Mouse (Mus musculus) cerebral cortex, adult 2 months (tissue): Measurements from ENCODE around the gene Dusp16.

ENCODE experiments used
- WGBS: fragments of 180-500 bp; shearing (Covaris S2); methylation state at CpG from one replicate; pipeline ENCODE4 v1.1.7; 2018; 5-methylcytosine and 5-hydroxymethylcytosine counted together

Dusp16 gene

GRCm38 (mm10) chr6:134696146-134696545, 96.3 kb downstream of the Dusp16 start:
- WGBS: 56% methylated on average over 4 of the region's 4 CpGs

GRCm38 (mm10) chr6:134695625-134696024, 96.8 kb downstream of the Dusp16 start:
- 85% methylated on average over 3 of the region's 3 CpGs for WGBS

- WGBS: 98% methylated on average over 3 of the region's 3 CpGs
Observed at GRCm38 (mm10) chr6:134694988-134695387, 97.4 kb downstream of the Dusp16 start.

- 84% methylated on average over 6 of the region's 6 CpGs for WGBS
Observed at GRCm38 (mm10) chr6:134694498-134694897, 97.9 kb downstream of the Dusp16 start.

- WGBS: 93% methylated on average over 6 of the region's 6 CpGs
Observed at GRCm38 (mm10) chr6:134685515-134685914, 106.9 kb downstream of the Dusp16 start.

- 71% methylated on average over 2 of the region's 2 CpGs for WGBS
Observed at GRCm38 (mm10) chr6:134685040-134685439, 107.4 kb downstream of the Dusp16 start.

- 66% methylated on average over 6 of the region's 6 CpGs for WGBS
Observed at GRCm38 (mm10) chr6:134684354-134684915, 108.0 kb downstream of the Dusp16 start.

- 96% methylated on average over 4 of the region's 4 CpGs for WGBS
Observed at GRCm38 (mm10) chr6:134679330-134679729, 113.1 kb downstream of the Dusp16 start.

- 92% methylated on average over 3 of the region's 3 CpGs for WGBS
Observed at GRCm38 (mm10) chr6:134678037-134678436, 114.4 kb downstream of the Dusp16 start.

GRCm38 (mm10) chr6:134677504-134677903, 114.9 kb downstream of the Dusp16 start:
- 60% methylated on average over 4 of the region's 4 CpGs for WGBS

- WGBS: 83% methylated on average over 8 of the region's 8 CpGs
Observed at GRCm38 (mm10) chr6:134673712-134674111, 118.7 kb downstream of the Dusp16 start.

- WGBS: 34% methylated on average over 4 of the region's 4 CpGs
Observed at GRCm38 (mm10) chr6:134670881-134671411, 121.5 kb downstream of the Dusp16 start.

- WGBS: 73% methylated on average over 6 of the region's 6 CpGs
Observed at GRCm38 (mm10) chr6:134669179-134669865, 123.1 kb downstream of the Dusp16 start.

GRCm38 (mm10) chr6:134668519-134668918, 123.9 kb downstream of the Dusp16 start:
- WGBS: 96% methylated on average over 2 of the region's 2 CpGs

GRCm38 (mm10) chr6:134665817-134666216, 126.6 kb downstream of the Dusp16 start:
- WGBS: 89% methylated on average over 9 of the region's 9 CpGs
